Mouse (Mus musculus): ENCODE data around the gene Gm17304. TPM values are rescaled to one million over a fixed set of nuclear protein-coding genes. Genes with fewer than 3 reads are reported as not detected.

Gene Gm17304
- polyA plus RNA-seq (2015; fragmentation: Nextera tagmentation; extraction: Ambion mirVana): not detected in 2 replicates

GRCm38 (mm10) chr5:106608798-106609197, at the start of gene Gm17304:
TSS of gene Gm17304 (plus strand) at chr5:106609098.
- WGBS: 91% methylated on average over 4 of the region's 4 CpGs
- Histone ChIP-seq H3K4me1 (ENCODE audit: control insufficient read depth, insufficient read depth, low read depth, low read length) (no peaks in the 10 kb centered on the region), H3K36me3 (ENCODE audit: control insufficient read depth, insufficient read depth, low read length) (no peaks in the 10 kb centered on the region), H3K4me2 (ENCODE audit: low read length) (no peak within 1 kb of the TSS), H3K9ac (ENCODE audit: low read depth, low read length) (no peak within 1 kb of the TSS), H3K27me3 (replicated peaks; ENCODE audit: control insufficient read depth, insufficient read depth, low read length) (no peaks in the 10 kb centered on the region), H3K27ac (ENCODE audit: low read depth, low read length) (no peak within 1 kb of the TSS), H3K4me3 (ENCODE audit: low read length) (no peak within 1 kb of the TSS), H3K9me3 (ENCODE audit: control insufficient read depth, low read length) (no peaks in the 10 kb centered on the region)
- no peak for ATAC-seq

GRCm38 (mm10) chr5:106560631-106561498, 48.0 kb upstream of the Gm17304 start:
- ATAC-seq: peak; percentile 50
- WGBS: 3% methylated on average over 34 of the region's 40 CpGs
- Histone ChIP-seq H3K4me1 (ENCODE audit: control insufficient read depth, insufficient read depth, low read depth, low read length) (peaks cover 13% of the 10 kb centered on the region), H3K27me3 (replicated peaks; ENCODE audit: control insufficient read depth, insufficient read depth, low read length) (peaks cover 54% of the 10 kb centered on the region), H3K9me3 (ENCODE audit: control insufficient read depth, low read length) (no peaks in the 10 kb centered on the region), H3K36me3 (ENCODE audit: control insufficient read depth, insufficient read depth, low read length) (no peaks in the 10 kb centered on the region), H3K4me2 (ENCODE audit: low read length) (peak overlapping the region; percentile 69), H3K27ac (ENCODE audit: low read depth, low read length) (no peak overlapping the region), H3K9ac (ENCODE audit: low read depth, low read length) (peak overlapping the region; percentile 50), H3K4me3 (ENCODE audit: low read length) (peak overlapping the region; percentile 29)

- Histone ChIP-seq H3K4me3 (ENCODE audit: low read length) (peak overlapping the region; percentile 29), H3K4me2 (ENCODE audit: low read length) (peak overlapping the region; percentile 69), H3K4me1 (ENCODE audit: control insufficient read depth, insufficient read depth, low read depth, low read length) (peaks cover 13% of the 10 kb centered on the region), H3K27me3 (replicated peaks; ENCODE audit: control insufficient read depth, insufficient read depth, low read length) (peaks cover 57% of the 10 kb centered on the region), H3K9me3 (ENCODE audit: control insufficient read depth, low read length) (no peaks in the 10 kb centered on the region), H3K36me3 (ENCODE audit: control insufficient read depth, insufficient read depth, low read length) (no peaks in the 10 kb centered on the region), H3K27ac (ENCODE audit: low read depth, low read length) (no peak overlapping the region), H3K9ac (ENCODE audit: low read depth, low read length) (no peak overlapping the region; the same call in 1 of the 2 replicates)
- no peak for ATAC-seq
- WGBS: 17% methylated on average over 8 of the region's 8 CpGs
Measured at GRCm38 (mm10) chr5:106561499-106561822, 47.4 kb upstream of the Gm17304 start.

- no peak overlapping the region for H3K27ac ChIP-seq (ENCODE audit: low read depth, low read length)
- no peak overlapping the region for H3K4me2 ChIP-seq (ENCODE audit: low read length)
- H3K9ac ChIP-seq (ENCODE audit: low read depth, low read length): no peak overlapping the region
- H3K27me3 ChIP-seq (replicated peaks; ENCODE audit: control insufficient read depth, insufficient read depth, low read length): peaks cover 51% of the 10 kb centered on the region
- WGBS: 54% methylated on average over 6 of the region's 6 CpGs
- H3K36me3 ChIP-seq (ENCODE audit: control insufficient read depth, insufficient read depth, low read length): no peaks in the 10 kb centered on the region
- H3K9me3 ChIP-seq (ENCODE audit: control insufficient read depth, low read length): no peaks in the 10 kb centered on the region
- no peak for ATAC-seq
- peaks cover 4% of the 10 kb centered on the region for H3K4me1 ChIP-seq (ENCODE audit: control insufficient read depth, insufficient read depth, low read depth, low read length)
- H3K4me3 ChIP-seq (ENCODE audit: low read length): no peak overlapping the region
Measured at GRCm38 (mm10) chr5:106566025-106566424, 42.9 kb upstream of the Gm17304 start.

GRCm38 (mm10) chr5:106573742-106574559, 34.9 kb upstream of the Gm17304 start:
- peak; percentile 82 for ATAC-seq

GRCm38 (mm10) chr5:106574560-106574946, 34.3 kb upstream of the Gm17304 start:
- H3K9me3 ChIP-seq (ENCODE audit: control insufficient read depth, low read length): no peaks in the 10 kb centered on the region
- ATAC-seq: peak; percentile 93
- H3K27ac ChIP-seq (ENCODE audit: low read depth, low read length): no peak overlapping the region
- no peaks in the 10 kb centered on the region for H3K36me3 ChIP-seq (ENCODE audit: control insufficient read depth, insufficient read depth, low read length)
- H3K4me1 ChIP-seq (ENCODE audit: control insufficient read depth, insufficient read depth, low read depth, low read length): peaks cover 7% of the 10 kb centered on the region
- H3K4me3 ChIP-seq (ENCODE audit: low read length): peak overlapping the region; percentile 64
- H3K9ac ChIP-seq (ENCODE audit: low read depth, low read length): peak overlapping the region; percentile 78
- under 1% methylated on average over 32 of the region's 45 CpGs for WGBS
- peaks cover 18% of the 10 kb centered on the region for H3K27me3 ChIP-seq (replicated peaks; ENCODE audit: control insufficient read depth, insufficient read depth, low read length)
- peak overlapping the region; percentile 98 for H3K4me2 ChIP-seq (ENCODE audit: low read length)

More at GRCm38 (mm10) chr5:106573742-106574559, 34.9 kb upstream of the Gm17304 start:
- H3K9me3 ChIP-seq (ENCODE audit: control insufficient read depth, low read length): no peaks in the 10 kb centered on the region
- H3K27ac ChIP-seq (ENCODE audit: low read depth, low read length): no peak overlapping the region
- H3K36me3 ChIP-seq (ENCODE audit: control insufficient read depth, insufficient read depth, low read length): no peaks in the 10 kb centered on the region
- peak overlapping the region; percentile 98 for H3K4me2 ChIP-seq (ENCODE audit: low read length)
- H3K4me1 ChIP-seq (ENCODE audit: control insufficient read depth, insufficient read depth, low read depth, low read length): peaks cover 7% of the 10 kb centered on the region
- H3K9ac ChIP-seq (ENCODE audit: low read depth, low read length): peak overlapping the region; percentile 78
- 4% methylated on average over 51 of the region's 55 CpGs for whole genome bisulfite sequencing
- H3K27me3 ChIP-seq (replicated peaks; ENCODE audit: control insufficient read depth, insufficient read depth, low read length): peaks cover 20% of the 10 kb centered on the region
- H3K4me3 ChIP-seq (ENCODE audit: low read length): peak overlapping the region; percentile 64

- 32% methylated on average over 4 of the region's 4 CpGs for WGBS
- H3K9ac ChIP-seq (ENCODE audit: low read depth, low read length): no peak overlapping the region
- peaks cover 18% of the 10 kb centered on the region for H3K27me3 ChIP-seq (replicated peaks; ENCODE audit: control insufficient read depth, insufficient read depth, low read length)
- peak overlapping the region; percentile 98 for H3K4me2 ChIP-seq (ENCODE audit: low read length)
- H3K9me3 ChIP-seq (ENCODE audit: control insufficient read depth, low read length): no peaks in the 10 kb centered on the region
- H3K4me1 ChIP-seq (ENCODE audit: control insufficient read depth, insufficient read depth, low read depth, low read length): peaks cover 7% of the 10 kb centered on the region
- H3K36me3 ChIP-seq (ENCODE audit: control insufficient read depth, insufficient read depth, low read length): no peaks in the 10 kb centered on the region
- H3K27ac ChIP-seq (ENCODE audit: low read depth, low read length): no peak overlapping the region
- peak overlapping the region; percentile 64 for H3K4me3 ChIP-seq (ENCODE audit: low read length)
- peak; percentile 16 for ATAC-seq
Measured at GRCm38 (mm10) chr5:106575098-106575497, 33.8 kb upstream of the Gm17304 start.

GRCm38 (mm10) chr5:106577237-106577888, 31.5 kb upstream of the Gm17304 start:
- WGBS: 51% methylated on average over 9 of the region's 9 CpGs
- Histone ChIP-seq H3K4me1 (ENCODE audit: control insufficient read depth, insufficient read depth, low read depth, low read length) (peaks cover 7% of the 10 kb centered on the region), H3K4me3 (ENCODE audit: low read length) (no peak overlapping the region), H3K4me2 (ENCODE audit: low read length) (no peak overlapping the region), H3K9ac (ENCODE audit: low read depth, low read length) (no peak overlapping the region), H3K36me3 (ENCODE audit: control insufficient read depth, insufficient read depth, low read length) (no peaks in the 10 kb centered on the region), H3K27me3 (replicated peaks; ENCODE audit: control insufficient read depth, insufficient read depth, low read length) (peaks cover 17% of the 10 kb centered on the region), H3K27ac (ENCODE audit: low read depth, low read length) (no peak overlapping the region), H3K9me3 (ENCODE audit: control insufficient read depth, low read length) (no peaks in the 10 kb centered on the region)
- peak; percentile 24; the same call in 1 of the 2 replicates for ATAC-seq

All from hindbrain, embryonic 16.5 days (tissue).